Mouse (Mus musculus): ENCODE measurements around the gene Vwa5b2. TPM values are rescaled to one million over a fixed set of nuclear protein-coding genes. Genes with fewer than 3 reads are reported as not detected.

Vwa5b2 gene
- polyA plus RNA-seq (2016; fragmentation: Nextera tagmentation; extraction: Ambion mirVana): 3.7 TPM in 2 replicates

DNA sequence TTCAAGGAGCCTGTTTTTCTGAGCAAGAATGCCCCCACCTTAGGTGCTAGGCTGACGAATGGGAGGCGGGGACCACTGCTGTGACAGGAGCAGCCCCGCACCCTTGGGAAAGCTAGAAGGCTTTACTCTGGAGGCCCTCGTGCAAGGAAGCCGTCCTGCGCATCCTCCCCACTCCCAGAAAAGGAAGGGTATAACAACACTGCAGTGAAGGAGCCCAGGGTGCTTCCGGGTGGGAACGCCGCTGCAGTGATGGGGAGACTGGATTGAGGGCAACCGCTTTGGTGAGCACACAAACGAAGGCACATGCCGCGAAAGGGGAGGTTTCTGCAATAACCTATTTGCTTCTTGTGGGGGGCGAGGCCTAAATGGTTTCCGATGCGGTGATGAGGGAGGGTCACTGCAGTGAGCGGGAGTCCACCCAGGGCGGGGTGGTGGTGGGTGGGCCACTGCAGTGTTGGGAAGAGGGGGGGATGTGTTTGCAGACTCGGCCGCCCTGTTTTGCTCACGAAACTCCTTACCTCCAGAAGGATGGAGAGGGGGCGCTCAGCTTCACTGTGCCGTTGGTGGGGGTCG, at the start of gene Vwa5b2:
Gene Vwa5b2 (plus strand): TSS at position 106 of the 573 bp plus-strand sequence.
- under 1% methylated on average over 24 of the region's 24 CpGs for WGBS
- no peaks in the 10 kb centered on the region for H3K9me3 ChIP-seq
- peaks cover 11% of the 10 kb centered on the region for H3K4me1 ChIP-seq
- peaks cover 59% of the 10 kb centered on the region for H3K27me3 ChIP-seq
- ATAC-seq (ENCODE audit: insufficient number of reproducible peaks, insufficient read depth, low FRiP score, low TSS enrichment): peak; percentile 29; the same call in 1 of the 2 replicates
- peak within 1 kb of the TSS; percentile 43 for H3K4me3 ChIP-seq
- peak within 1 kb of the TSS; percentile 74 for H3K4me2 ChIP-seq (replicated peaks)
- H3K27ac ChIP-seq: no peak within 1 kb of the TSS
- no peaks in the 10 kb centered on the region for H3K36me3 ChIP-seq
- peak within 1 kb of the TSS; percentile 12 for H3K9ac ChIP-seq

DNA sequence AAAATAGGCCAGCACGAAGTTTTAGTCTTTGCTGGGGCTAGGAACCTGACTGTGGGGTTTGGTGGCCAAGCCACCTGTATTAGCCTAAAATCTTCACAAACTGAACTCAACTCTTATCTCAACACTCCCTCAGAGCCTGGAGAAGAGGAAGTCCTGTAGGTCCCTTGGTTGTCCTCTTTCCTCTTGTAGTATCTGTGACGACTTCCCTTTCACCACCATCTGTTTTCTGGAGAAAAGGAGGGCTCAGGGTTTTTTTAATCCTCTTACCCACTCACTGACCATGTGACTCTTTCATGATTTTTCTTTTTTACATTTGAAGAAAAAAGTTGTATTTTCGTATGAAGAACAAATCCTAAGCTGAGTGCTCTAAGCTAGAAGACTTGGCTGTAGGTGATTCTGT, 49.6 kb upstream of the Vwa5b2 start:
- Histone ChIP-seq H3K4me1 (peaks cover 21% of the 10 kb centered on the region), H3K27ac (no peak overlapping the region), H3K27me3 (no peaks in the 10 kb centered on the region), H3K9ac (no peak overlapping the region), H3K4me2 (replicated peaks) (no peak overlapping the region), H3K9me3 (no peaks in the 10 kb centered on the region), H3K36me3 (peaks cover 66% of the 10 kb centered on the region), H3K4me3 (no peak overlapping the region)
- WGBS: 81% methylated on average over 3 of the region's 3 CpGs
- ATAC-seq (ENCODE audit: insufficient number of reproducible peaks, insufficient read depth, low FRiP score, low TSS enrichment): no peak

DNA sequence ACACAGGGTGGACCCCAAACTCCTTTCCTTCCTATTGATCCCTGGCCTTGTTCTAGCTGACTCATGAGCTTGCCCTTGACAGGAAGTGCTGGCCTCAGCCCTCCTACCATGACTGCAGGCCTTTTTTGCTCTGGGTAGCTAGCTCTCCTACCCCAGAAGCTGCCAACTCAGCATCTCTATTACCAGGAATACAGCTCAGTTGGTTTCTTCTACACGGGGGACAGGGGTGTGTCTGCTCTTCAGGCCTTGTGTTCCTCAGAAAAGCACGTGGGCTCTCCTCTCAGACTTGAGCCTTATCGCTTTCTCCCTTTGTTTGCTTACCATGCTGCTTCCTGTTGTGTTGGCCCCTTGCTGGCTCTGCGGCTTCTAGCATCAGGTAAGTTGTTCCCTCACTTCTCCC, 48.8 kb upstream of the Vwa5b2 start:
- H3K4me2 ChIP-seq (replicated peaks): no peak overlapping the region
- H3K27ac ChIP-seq: no peak overlapping the region
- H3K27me3 ChIP-seq: no peaks in the 10 kb centered on the region
- no peaks in the 10 kb centered on the region for H3K9me3 ChIP-seq
- H3K4me3 ChIP-seq: no peak overlapping the region
- no peak for ATAC-seq (ENCODE audit: insufficient number of reproducible peaks, insufficient read depth, low FRiP score, low TSS enrichment)
- H3K9ac ChIP-seq: no peak overlapping the region
- H3K4me1 ChIP-seq: peaks cover 21% of the 10 kb centered on the region
- 89% methylated on average over 4 of the region's 4 CpGs for WGBS
- peaks cover 73% of the 10 kb centered on the region for H3K36me3 ChIP-seq

DNA sequence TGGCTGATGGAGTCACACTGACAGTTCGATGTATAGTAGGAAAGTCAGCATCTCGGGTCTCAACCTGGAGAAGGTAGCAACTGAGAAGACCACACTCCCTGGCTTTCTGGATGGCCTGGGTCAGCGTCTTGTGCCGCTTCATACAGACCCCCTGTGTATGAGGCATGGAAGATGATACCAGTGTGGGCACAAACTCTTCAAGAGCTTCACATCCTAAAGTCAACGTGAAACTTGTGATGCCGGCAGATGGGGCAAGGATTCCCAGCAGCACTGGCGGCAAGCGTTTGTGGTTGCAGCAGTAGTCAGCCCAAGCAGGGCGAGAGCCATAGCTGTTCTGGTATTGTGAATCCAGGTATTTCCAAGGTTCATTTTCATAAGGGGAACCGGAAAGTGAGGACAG, 43.6 kb upstream of the Vwa5b2 start:
- peaks cover 15% of the 10 kb centered on the region for H3K4me1 ChIP-seq
- H3K4me3 ChIP-seq: no peak overlapping the region
- H3K27me3 ChIP-seq: no peaks in the 10 kb centered on the region
- H3K36me3 ChIP-seq: peaks cover 61% of the 10 kb centered on the region
- WGBS: 95% methylated on average over 10 of the region's 10 CpGs
- H3K9me3 ChIP-seq: no peaks in the 10 kb centered on the region
- no peak overlapping the region for H3K27ac ChIP-seq
- no peak overlapping the region for H3K4me2 ChIP-seq (replicated peaks)
- no peak overlapping the region for H3K9ac ChIP-seq
- no peak for ATAC-seq (ENCODE audit: insufficient number of reproducible peaks, insufficient read depth, low FRiP score, low TSS enrichment)

DNA sequence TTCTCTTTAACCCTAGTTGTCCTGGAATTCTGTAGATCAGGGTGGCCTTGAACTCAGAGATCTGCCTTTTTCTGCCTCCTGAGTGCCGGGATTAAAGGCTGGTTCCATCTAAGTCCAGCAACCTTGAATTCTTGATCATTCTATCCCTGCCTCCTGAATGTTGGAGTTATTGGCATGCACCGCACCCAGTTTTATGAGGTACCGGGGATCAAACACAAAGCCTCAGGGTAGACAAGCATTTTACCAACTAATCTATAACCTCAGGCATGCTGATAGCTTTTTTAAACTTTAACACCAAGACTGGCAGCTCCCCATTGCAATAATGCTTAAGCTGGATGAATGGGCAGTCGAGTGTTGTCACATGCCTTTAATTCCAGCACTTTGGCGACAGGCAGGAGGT, 41.8 kb upstream of the Vwa5b2 start:
- peak overlapping the region; percentile 81 for H3K4me3 ChIP-seq
- peak overlapping the region; percentile 78 for H3K4me2 ChIP-seq (replicated peaks)
- no peaks in the 10 kb centered on the region for H3K27me3 ChIP-seq
- no peaks in the 10 kb centered on the region for H3K9me3 ChIP-seq
- H3K36me3 ChIP-seq: peaks cover 60% of the 10 kb centered on the region
- H3K9ac ChIP-seq: peak overlapping the region; percentile 48
- H3K27ac ChIP-seq: peak overlapping the region; percentile 57
- H3K4me1 ChIP-seq: peaks cover 15% of the 10 kb centered on the region
- ATAC-seq (ENCODE audit: insufficient number of reproducible peaks, insufficient read depth, low FRiP score, low TSS enrichment): no peak
- 56% methylated on average over 5 of the region's 5 CpGs for WGBS

DNA sequence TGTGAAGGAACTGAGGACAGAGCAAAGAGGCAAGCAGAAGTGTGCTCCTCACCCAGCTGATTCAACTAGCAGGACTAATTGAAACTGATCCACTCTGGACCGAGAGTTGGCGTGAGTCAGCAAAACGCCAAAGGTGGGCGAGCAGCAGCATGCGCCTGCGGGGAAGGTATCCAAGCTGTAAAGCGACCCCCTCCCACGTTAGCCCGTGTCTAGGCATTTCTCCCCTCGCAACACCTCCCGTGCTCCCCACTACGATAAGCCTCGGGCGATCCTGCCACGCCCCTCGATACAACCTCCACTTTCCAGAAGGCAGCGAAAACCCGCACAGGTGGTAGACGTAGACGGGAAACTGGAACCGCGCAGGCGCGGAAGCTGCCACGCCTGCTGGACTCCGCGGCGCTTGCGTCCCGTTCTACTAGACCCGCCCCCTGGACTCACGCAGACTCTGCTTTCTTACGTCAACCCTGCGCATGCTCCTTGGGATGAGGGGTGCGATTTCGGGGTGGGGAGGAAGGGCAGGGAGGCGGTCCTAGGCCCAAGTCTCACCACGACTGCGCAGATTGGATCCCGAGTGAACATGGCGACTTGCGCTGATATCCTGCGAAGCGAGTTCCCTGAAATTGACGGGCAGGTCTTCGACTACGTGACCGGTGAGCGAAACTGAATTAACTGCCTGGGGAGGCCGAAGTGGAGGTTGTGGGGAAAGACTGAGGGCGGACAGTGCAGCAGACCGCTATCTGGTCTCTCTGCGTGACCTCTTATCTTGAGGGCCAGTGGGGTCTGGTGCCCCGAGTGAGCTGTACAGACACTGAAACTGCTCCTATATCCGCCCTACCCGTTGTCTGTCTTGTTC, 40.9 kb upstream of the Vwa5b2 start, which contains the start of gene Abcf3:
Gene Abcf3 (plus strand): TSS at position 482 of the 853 bp plus-strand sequence.
- peaks cover 62% of the 10 kb centered on the region for H3K36me3 ChIP-seq
- no peaks in the 10 kb centered on the region for H3K9me3 ChIP-seq
- under 1% methylated on average over 56 of the region's 56 CpGs for WGBS
- H3K9ac ChIP-seq: peak within 1 kb of the TSS; percentile 86
- ATAC-seq (ENCODE audit: insufficient number of reproducible peaks, insufficient read depth, low FRiP score, low TSS enrichment): peak; percentile 97
- peaks cover 15% of the 10 kb centered on the region for H3K4me1 ChIP-seq
- H3K27me3 ChIP-seq: no peaks in the 10 kb centered on the region
- H3K4me3 ChIP-seq: peak within 1 kb of the TSS; percentile 81
- H3K4me2 ChIP-seq (replicated peaks): peak within 1 kb of the TSS; percentile 78
- peak within 1 kb of the TSS; percentile 57 for H3K27ac ChIP-seq

DNA sequence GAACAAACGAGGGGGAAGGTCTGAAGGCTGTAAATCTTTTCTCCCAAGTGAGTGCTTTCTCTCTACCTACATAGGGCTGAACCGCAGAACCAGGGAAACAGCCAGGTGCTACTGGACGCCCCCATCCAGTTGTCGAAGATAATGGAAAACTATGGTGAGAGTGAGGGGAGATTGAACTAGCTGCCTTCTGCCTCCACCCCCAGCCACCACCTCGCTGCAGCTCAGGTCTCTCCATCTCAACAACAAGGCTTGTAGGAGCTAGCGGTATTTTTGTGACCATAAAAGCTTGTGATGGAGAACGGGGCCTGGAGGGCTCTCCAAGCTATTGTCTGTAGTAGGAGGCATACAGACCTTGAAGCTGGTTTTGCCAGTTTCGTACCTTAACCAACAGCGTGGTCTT, 40.1 kb upstream of the Vwa5b2 start:
- Histone ChIP-seq H3K36me3 (peaks cover 62% of the 10 kb centered on the region), H3K9ac (peak overlapping the region; percentile 86), H3K27ac (no peak overlapping the region), H3K9me3 (no peaks in the 10 kb centered on the region), H3K4me3 (peak overlapping the region; percentile 81), H3K4me1 (peaks cover 15% of the 10 kb centered on the region), H3K27me3 (no peaks in the 10 kb centered on the region), H3K4me2 (replicated peaks) (peak overlapping the region; percentile 78)
- 55% methylated on average over 9 of the region's 9 CpGs for WGBS
- ATAC-seq (ENCODE audit: insufficient number of reproducible peaks, insufficient read depth, low FRiP score, low TSS enrichment): no peak

DNA sequence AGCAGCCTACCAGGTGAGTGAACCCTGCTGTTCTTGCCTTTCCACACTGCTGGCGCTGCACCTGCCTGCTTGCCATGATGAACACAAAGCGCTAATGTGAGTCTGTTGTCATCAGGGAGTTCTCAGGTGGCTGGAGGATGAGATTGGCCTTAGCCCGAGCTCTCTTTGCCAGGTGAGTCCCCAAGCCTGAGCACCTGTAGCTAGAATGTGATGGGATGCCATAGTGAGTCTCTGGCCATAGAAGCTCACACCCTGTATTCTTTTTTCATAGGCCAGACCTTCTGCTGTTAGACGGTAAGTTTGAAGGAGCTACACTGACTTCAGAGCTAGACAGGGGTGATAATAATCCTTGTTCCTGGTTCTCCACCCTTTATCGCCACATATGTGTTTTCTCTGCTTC, 37.6 kb upstream of the Vwa5b2 start:
- 92% methylated on average over 5 of the region's 5 CpGs for WGBS
- H3K36me3 ChIP-seq: peaks cover 54% of the 10 kb centered on the region

DNA sequence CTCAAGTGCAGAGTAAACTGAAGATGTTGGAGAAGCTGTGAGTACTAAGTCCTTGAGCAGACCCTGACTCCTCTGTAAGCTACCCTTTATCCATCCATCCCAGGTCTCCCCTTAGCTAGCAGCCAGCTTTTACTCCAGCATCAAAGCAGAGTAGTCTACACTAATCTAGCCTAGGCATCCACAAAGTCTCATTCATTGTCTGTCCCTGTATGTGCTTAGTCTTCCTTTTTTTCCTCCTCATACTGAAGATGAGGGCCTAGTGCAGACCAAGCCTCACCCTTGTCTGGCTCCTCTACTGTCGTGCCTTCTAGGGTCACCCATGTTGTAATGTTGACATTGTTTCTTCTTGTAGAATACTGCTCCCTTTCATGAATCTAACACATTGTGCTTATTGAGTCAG, 36.7 kb upstream of the Vwa5b2 start:
- no peak overlapping the region for H3K27ac ChIP-seq
- no peak overlapping the region for H3K9ac ChIP-seq
- peaks cover 57% of the 10 kb centered on the region for H3K36me3 ChIP-seq
- H3K27me3 ChIP-seq: no peaks in the 10 kb centered on the region
- no peak for ATAC-seq (ENCODE audit: insufficient number of reproducible peaks, insufficient read depth, low FRiP score, low TSS enrichment)
- no peak overlapping the region for H3K4me2 ChIP-seq (replicated peaks)
- H3K4me1 ChIP-seq: peaks cover 11% of the 10 kb centered on the region
- H3K9me3 ChIP-seq: no peaks in the 10 kb centered on the region
- H3K4me3 ChIP-seq: no peak overlapping the region
- 77% methylated on average over 1 of the region's 1 CpGs for WGBS

More for the DNA sequence above, 37.6 kb upstream of the Vwa5b2 start:
- Histone ChIP-seq H3K9me3 (no peaks in the 10 kb centered on the region), H3K27me3 (no peaks in the 10 kb centered on the region), H3K27ac (no peak overlapping the region), H3K4me2 (replicated peaks) (no peak overlapping the region), H3K4me1 (peaks cover 15% of the 10 kb centered on the region), H3K9ac (no peak overlapping the region), H3K4me3 (no peak overlapping the region)
- ATAC-seq (ENCODE audit: insufficient number of reproducible peaks, insufficient read depth, low FRiP score, low TSS enrichment): no peak

DNA sequence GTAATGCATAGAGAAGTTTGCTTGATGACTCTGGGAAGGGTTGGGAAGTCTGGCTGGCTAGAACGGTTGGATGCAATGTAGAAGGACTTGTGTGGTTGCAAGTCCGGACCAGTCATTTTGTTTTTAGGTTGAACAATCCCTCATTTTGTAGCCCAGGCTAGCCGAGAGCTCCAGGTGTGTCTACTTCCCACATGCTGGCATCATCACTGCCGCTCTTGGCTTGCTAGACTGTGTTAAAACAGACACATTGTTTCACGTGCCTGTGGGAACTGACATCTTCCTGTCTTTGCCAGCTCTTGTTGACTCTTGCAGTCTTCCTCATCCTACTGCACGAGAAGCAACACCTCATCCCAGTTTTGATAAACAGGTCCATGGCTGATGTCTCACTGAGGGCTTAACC, 34.3 kb upstream of the Vwa5b2 start:
- no peak for ATAC-seq (ENCODE audit: insufficient number of reproducible peaks, insufficient read depth, low FRiP score, low TSS enrichment)
- Histone ChIP-seq H3K4me3 (no peak overlapping the region), H3K9ac (no peak overlapping the region), H3K27me3 (no peaks in the 10 kb centered on the region), H3K27ac (no peak overlapping the region), H3K4me2 (replicated peaks) (no peak overlapping the region), H3K36me3 (peaks cover 79% of the 10 kb centered on the region), H3K9me3 (no peaks in the 10 kb centered on the region), H3K4me1 (no peaks in the 10 kb centered on the region)
- WGBS: 91% methylated on average over 6 of the region's 6 CpGs

DNA sequence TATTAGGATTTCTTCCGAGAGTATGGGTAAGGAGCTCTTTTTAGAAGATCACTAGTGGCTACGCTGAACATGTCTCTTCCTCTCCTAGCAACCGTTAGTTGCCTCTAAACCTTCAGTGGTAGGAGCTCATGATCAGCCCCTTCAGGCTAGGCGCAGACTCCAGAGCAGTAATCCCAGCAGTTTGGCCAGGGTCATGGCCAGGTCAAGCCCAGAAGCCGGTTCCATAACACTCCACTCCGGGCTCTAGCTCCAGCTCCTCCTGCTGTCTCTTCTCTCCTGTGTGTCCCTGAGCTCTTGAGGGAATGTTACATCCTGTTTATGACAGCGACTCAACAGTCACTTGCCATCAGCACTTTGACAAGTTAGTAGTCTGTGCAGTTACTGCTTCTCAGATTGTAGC, 31.9 kb upstream of the Vwa5b2 start:
- Histone ChIP-seq H3K36me3 (peaks cover 80% of the 10 kb centered on the region), H3K27me3 (no peaks in the 10 kb centered on the region), H3K9me3 (no peaks in the 10 kb centered on the region), H3K4me1 (no peaks in the 10 kb centered on the region), H3K27ac (no peak overlapping the region), H3K4me3 (no peak overlapping the region), H3K9ac (no peak overlapping the region), H3K4me2 (replicated peaks) (no peak overlapping the region)
- WGBS: 77% methylated on average over 7 of the region's 7 CpGs
- no peak for ATAC-seq (ENCODE audit: insufficient number of reproducible peaks, insufficient read depth, low FRiP score, low TSS enrichment)

DNA sequence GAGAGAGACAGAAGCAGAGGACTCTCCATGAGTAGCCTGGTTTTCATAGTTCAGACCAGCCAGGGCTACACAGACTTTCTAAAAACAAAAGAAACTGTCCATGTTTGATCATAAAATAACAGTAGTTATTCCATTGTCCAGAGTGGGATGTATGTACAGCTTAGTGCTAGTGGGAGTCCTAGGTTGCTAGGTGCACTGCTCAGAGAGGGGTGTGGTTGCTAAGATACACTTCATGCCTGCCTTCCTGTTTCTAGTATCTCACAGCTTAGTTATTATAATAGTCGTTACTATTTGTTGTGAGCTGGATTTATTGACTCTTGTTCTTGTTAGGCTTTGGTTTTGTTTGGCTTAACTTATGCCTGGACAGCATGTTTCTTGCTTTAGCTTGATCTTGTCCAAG, 24.2 kb upstream of the Vwa5b2 start:
- WGBS: 95% methylated on average over 1 of the region's 1 CpGs
- no peak for ATAC-seq (ENCODE audit: insufficient number of reproducible peaks, insufficient read depth, low FRiP score, low TSS enrichment)
- H3K4me2 ChIP-seq (replicated peaks): no peak overlapping the region

More for the DNA sequence above, 24.2 kb upstream of the Vwa5b2 start:
- Histone ChIP-seq H3K4me3 (no peak overlapping the region), H3K27me3 (no peaks in the 10 kb centered on the region), H3K9ac (no peak overlapping the region), H3K27ac (no peak overlapping the region), H3K4me1 (no peaks in the 10 kb centered on the region), H3K36me3 (peaks cover 33% of the 10 kb centered on the region), H3K9me3 (no peaks in the 10 kb centered on the region)

All from embryonic facial prominence, embryonic 12.5 days (tissue).